Mouse (Mus musculus): Measurements from ENCODE around the gene Tacc2.

Gene Tacc2

DNA sequence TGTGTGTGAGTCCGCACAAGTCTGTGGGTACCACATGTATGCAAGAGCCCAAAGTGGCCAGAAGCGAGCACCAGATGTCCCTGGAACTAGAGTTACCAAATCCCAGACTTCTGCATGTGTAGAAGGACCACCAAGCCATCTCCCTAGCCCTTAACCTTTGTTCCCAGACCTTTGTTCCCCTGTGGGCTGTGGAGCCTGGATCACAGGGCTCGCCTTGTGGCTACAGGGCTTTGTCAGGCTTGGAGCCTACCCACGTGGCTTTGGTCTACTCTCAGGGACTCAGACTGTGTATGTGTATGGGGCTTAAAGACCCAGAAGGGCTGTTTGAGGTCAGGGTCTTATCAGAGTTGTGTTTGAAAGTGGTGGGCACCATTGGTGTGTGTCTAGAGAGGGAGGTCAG, 111.4 kb downstream of the Tacc2 start:
- no peak for DNase-seq (ENCODE audit: low read depth, low spot score)

DNA sequence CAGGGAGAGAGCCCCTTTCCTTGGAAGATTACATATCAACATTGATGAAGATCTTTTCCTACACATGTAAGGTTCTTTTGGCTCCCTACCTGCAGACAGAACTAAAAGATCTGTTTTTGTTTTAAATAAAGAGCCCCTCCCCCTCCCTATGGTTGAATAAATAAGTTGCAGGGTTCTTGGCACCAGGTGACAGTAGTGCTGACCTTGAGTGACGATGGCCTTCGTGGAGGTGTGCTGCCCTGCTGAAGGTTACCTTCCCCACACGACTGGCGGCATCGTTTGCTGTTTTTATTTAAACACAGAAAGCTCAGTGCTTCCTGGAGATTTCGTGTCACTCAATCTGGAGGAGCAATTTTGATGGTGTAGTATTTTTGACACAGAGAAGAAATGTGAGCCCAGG, 113.6 kb downstream of the Tacc2 start:
- DNase-seq (ENCODE audit: low read depth, low spot score), result no peak

DNA sequence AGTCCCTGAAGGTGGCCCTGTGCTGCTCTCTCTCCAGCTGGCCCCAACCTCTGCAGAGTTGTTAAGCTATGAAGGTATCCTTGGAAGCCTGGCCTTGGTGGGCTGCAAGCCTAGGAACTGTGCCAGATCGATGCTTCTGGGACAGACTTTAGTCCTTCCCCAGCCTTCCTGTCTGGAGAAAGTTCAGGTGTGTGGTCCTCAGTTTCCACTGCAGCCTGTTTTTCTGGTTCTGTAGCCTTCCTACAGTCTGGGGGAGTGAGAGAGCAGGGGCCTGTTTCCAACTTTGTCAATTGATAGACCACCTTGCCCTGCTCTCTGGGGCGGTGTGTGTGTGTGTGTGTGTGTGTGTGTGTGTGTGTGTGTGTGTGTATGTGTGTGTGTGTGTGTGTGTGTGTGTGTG, 114.7 kb downstream of the Tacc2 start:
- DNase-seq (ENCODE audit: low read depth, low spot score), result no peak

DNA sequence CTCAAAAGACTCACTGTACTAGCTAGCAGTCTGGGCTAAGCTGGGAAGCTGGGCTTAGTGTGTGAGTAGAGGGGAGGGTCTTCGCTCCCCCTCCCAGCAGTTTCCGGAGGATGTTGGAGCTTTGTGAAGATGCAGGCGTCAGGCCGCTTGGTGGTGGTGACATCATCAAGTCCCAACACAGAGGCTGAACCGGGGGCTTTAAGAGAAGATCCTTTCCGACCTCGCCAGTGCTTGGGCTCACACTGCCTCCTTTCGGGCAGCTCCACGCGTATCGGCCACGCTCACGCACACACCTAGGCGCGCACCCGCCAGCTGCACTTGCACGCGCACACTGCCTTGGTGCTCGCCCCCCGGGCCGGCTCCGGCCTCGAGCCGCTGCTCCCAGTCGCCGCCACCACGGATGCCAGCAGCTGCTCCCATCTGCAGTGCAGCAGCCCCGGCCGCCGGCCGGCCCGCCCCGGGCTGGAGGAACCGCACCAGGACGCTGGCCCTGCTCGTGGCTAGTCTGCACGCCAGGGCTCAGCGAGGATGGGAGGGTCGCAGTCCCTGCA, 115.2 kb downstream of the Tacc2 start:
- DNase-seq (ENCODE audit: low read depth, low spot score), result peak; percentile 84

DNA sequence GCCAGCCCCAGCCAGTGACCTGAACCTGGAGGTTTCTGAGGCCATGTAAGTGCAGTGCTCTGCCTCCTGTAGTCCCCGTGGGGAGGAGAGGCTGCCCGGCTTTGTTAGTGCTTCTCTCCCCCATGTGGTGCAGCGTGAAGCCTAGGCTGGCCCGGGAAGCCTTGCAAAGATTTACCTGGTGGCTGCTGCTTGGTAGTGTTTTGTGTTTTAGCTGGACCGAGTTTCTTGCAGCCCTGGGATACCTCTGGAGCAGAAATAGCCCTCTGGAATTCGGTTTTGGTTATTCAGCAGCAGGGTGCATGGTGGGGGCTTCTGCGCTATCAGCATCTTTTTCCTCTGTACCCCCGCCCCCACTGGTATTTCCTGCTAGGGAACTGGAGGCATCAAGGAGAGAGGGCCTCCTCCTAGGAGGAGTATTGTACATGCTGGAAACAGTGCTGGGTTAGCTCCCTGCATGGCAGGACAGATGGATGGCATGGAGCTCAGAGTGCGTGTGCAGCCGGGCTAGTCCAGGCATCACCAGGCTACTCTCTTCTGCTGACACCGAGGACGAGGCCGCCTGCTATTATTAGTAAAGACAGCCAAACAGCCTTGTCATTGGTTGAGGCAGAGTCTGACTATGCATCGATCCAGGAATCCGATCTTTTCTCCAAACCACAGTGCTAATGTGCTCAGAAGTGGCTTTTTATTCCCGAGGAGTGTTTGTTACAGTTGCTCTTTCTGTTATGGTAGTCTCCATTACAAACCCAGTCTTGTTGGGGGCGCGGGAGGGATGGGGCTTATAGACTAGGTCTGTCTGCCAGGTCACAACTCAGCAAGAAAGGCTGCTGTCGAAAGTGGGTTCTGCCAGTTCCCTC, 115.9 kb downstream of the Tacc2 start:
- DNase-seq (ENCODE audit: low read depth, low spot score), result no peak

DNA sequence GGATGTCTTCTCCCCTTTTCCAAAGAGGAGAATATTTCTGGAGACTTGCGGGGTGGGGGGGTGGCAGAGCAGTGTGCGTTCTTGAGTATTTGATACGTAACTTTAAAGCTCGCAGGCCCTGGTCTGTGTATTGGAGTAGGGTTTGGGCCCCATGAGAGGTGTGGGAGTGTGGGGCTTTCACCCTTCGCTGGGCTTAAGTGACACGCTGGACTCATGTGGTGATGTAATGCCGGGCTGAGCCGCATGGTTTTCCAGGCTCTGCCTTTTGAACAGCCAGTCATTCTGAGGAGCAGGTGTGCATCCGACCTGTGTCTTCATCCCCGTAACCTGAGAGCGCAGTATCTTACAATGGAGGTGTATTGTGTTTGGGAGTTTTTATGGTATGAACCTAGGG, 116.6 kb downstream of the Tacc2 start:
- DNase-seq (ENCODE audit: low read depth, low spot score), result no peak

DNA sequence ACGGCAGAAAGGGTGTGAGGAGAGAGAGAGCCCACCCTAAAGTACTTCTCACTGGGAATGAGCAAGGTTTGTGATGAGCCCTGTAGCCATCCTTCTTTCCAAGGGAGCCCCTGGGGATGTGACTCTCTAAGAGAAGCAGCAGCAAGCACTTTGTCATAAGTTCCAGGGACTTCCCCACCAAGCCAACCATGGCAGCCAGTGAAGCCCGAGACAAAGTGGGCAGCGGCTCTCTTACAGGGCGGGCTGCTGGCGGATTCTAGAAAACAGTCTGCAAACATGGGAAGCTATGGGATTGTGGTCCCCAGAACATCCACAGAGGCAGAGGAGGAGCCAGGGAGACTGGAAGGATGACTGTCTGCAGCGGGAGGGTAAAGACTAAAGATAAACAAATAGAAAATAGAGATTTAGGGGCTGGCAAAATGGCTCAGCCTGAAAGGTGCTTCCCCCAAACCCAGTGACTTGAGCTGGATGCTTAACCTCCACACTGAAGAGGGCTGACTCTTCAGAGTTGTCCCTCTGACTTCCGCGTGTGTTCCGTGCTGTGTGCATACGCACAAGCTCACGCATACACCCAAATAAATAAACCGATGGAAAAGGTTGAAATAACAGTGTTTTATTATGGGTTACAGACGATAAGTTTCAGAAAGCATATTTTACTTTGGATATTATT, 118.6 kb downstream of the Tacc2 start:
- DNase-seq (ENCODE audit: low read depth, low spot score), result no peak

DNA sequence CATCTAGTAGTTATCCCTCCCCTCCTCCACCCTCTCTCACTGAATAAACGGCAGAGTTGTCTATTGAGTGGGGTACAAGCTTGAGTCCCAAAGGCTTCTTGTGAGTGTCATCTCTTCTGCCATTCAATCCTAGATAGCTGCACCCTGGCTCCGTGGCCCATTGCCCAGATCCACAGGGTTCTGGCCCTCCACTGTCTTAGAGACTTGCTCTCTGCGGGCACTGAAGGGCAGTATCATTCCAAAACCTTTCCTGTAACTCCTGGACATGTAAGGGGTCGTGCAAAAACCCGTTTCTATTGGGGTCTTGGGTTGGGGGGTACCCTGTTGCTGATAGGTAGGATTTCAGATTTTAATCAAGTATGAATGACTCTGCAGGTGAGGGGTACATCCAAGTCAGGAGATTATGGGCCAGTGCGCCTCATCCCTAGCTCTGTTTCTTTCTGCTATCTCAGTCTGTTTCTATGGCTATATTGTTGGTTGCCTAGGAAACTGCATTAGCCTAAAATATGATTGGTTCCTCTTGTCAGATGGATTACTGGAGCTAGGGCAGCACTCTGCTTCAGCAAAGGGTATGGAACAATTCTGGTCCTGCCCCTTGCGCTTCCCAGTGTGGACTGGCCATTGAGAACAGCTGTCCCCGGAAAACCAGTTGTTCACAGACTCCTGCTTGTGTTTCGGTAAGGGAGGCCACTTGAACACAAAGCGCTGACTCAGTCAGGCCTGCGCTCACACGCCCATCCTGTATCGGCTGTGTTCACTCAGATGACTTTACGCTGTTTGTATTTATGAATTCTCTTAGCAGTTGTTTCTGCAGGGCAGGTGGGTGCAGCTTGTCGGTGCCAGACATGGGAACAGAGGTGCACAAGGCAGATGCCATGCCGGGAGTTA, 119.4 kb downstream of the Tacc2 start:
- DNase-seq (ENCODE audit: low read depth, low spot score), result no peak

DNA sequence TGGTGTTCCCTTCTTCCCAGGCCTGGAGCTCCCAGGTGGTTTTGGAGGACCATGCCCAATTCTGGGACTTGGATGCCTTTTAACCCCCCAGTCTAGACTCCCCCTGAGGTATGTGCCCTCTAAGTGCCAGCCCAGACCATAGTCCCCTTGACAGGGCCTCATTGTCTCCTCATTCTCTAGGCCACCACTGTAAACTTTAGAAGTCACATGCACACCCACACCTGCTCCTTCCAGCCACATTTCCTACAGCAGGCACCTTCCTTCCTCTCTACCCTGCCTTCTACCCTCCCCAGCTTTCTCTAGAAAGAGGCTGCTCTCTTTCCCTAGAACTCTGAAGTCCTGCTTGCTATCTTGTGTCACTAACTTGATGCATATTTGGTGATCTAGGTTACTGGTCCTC, 121.2 kb downstream of the Tacc2 start:
- DNase-seq (ENCODE audit: low read depth, low spot score), result no peak

DNA sequence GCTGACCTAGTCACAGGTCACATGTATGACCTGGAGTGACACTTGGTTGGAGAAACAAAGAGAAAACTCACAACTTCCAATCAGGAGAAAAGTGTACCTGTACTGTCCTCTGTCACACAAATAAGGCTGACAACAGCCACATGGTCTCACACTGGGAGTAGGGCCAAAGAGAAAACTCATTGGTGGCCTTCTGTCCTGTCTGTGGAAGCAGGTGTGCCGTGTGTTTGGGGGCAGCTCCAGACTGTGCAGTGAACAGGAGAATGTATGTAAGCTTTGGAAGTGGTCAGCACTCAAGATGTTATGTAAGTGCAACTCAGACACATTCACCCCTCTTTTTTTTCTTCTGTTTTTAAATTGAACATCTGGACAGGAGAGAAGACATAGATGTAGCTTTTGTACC, 124.1 kb downstream of the Tacc2 start:
- DNase-seq (ENCODE audit: low read depth, low spot score), result no peak

DNA sequence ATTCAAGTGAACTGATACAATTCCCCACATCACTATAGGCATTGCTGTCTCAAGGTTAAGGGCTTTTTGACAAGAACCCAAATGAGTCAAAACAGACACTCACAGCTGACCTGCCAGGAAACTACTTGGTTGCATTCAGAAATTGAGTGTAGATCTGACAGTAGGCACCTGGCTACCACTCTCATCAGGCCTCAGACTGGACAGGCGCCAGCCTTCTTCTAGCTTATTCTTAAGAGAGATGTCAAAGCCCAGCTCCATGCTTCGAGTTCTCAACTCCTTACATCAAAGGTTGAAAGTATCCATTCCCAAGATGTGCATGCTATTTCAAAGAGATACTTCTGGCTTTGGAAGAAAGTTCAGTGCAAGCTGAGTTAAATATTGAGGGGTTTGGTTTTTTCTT, 128.0 kb downstream of the Tacc2 start:
- DNase-seq (ENCODE audit: low read depth, low spot score), result no peak

DNA sequence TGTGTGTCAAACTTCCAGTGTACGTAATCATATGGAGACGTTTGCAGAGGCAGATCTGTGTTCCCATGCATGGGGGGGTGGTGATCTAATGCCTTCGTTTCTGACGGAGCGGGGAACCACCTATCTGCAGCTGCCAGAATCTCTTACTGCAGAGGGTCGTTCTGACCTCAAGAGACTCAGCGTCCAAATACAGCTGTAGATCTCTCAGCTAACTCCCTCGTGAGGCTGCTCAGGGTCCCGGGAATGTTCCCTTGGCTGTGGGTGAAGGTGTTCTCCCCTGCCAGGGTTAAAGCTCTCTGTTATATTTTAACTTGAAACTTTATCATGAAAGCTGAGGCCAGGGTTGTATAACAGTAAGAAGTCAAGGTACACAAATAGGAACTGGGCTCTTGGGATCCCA, 131.7 kb downstream of the Tacc2 start:
- no peak for DNase-seq (ENCODE audit: low read depth, low spot score)

DNA sequence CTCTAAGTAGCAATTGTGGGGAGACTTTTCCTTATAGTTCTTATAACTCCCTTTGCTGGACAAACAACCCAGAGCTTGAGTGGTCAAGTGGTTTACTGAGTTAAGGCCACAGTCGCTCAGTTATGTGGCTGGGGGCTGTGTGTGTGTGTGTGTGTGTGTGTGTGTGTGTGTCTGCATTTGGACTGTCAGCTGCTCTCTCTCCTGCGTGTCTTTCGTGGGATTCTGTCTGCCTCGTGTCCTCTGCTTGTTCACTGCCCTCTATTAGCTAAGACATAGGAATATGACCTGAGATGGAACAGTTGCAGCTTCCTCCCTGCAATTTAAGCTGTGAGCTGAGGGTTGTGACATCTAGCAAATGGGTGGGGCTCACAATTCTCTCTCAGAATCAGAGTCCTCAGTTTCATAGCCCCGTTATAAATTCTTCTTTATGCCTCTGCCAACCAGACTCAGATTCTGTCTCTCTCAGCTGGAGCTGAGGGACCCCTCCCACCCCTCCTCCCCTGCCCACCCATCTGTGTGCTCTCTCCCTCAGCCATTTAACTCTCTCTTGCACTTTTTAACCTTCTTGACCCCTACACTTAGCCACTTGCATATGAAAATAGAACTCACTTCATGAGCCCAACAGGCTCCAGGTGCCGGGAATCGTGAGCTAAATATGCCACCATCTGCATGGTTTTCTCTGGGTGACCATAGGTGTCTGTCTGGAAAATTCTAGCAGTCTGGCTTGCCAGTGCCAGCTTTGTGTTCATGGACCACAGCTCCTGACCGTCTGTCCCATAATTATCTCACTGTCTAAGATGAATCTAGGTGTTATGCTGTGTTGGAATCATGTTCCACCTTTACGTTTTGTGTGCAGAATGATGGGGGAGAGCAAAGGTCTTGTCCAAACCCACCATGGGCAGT, 132.4 kb downstream of the Tacc2 start:
- DNase-seq (ENCODE audit: low read depth, low spot score), result no peak

DNA sequence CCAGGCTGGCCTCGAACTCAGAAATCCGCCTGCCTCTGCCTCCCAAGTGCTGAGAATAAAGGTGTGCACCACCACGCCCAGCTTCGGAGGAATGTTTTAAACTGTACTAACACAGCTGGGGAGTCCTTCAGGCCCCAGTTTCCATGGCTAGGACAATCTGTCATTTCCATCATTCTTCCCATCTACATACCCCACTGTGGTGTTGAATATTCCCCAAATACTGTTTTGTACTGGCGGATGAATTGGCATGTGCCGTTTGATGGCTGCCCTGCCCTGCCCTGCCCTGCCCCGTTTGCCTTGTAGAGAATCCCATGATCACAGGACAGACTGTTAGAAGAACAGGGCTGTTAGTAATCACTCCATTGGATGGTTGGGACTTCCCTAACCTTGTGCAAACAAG, 134.6 kb downstream of the Tacc2 start:
- no peak for DNase-seq (ENCODE audit: low read depth, low spot score)

DNA sequence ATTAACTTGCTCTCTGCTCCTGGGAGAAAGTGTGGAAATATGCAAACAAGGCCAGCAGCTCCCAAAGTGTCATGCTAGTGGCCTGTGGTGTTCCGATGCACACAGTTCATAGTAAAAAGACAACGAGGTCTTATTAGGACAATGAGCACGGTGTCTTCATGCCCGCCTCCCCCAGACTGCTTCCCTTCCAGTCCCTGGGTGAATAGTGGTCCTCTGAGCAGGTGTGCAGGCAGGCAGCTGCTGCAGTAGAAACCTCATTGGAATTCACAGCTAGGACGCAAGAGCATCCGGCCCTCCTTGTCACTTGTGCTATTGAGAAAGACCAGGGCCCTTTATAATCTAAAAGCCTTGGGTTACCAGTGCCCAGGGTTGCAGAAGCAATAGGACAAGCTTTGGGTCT, 136.1 kb downstream of the Tacc2 start:
- DNase-seq (ENCODE audit: low read depth, low spot score), result no peak

DNA sequence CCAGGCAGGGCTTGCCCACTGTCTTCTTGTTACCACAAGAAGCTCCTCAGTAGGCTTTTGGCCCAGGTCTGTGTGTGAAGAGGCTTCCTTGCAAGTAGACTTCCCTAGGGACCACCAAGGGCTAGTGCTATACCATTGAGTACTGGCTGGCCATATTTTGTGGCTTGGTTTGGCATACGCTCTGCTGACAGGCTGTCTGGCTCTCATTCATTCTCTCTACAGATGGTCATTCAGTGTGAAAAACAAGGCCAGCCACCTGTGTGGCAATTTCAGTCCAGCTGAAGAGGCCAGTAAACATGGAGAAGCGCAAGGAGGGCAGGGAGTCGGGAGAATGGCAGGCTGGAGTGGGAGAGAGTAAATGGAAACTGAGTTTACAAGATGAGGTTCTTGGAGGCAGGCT, 138.2 kb downstream of the Tacc2 start:
- DNase-seq (ENCODE audit: low read depth, low spot score), result no peak

DNA sequence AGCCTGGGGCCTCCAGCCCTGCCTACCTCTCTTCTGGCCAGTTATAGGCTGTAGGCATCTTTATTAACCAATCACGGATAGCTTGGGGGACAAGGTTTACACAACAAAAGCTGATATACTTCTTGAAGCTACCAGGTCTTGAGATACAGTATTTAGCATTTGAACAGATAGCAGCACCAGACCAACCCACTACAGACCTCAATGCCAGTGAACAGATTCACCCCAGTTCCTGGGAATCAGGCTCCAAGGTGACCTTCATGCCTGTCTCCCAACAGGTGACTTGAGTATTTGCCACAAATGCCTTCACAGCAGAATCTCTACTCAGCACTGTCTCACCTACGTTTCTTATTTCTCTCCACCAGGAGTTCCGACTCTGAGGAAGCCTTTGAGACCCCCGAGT, 139.1 kb downstream of the Tacc2 start:
- DNase-seq (ENCODE audit: low read depth, low spot score), result no peak

DNA sequence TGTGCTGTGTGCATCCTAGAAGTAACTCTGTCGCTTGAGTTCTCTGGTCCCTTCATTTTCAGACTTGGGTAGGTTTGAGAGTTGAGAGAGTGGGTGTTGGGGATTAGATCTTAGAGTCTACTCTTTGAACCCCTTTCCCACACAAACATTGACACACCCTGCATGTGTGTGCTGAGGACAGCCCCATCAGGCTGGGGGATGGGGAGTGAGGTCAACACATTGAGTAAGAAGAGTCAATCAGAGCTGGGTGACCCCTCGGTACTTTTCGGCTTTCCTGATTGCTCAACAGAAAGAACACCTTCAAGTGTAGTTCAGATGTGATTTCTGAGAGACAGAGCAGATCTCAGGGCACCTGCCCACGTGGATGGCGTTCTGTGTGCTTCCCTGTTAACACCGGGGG, 139.8 kb downstream of the Tacc2 start:
- no peak for DNase-seq (ENCODE audit: low read depth, low spot score)

DNA sequence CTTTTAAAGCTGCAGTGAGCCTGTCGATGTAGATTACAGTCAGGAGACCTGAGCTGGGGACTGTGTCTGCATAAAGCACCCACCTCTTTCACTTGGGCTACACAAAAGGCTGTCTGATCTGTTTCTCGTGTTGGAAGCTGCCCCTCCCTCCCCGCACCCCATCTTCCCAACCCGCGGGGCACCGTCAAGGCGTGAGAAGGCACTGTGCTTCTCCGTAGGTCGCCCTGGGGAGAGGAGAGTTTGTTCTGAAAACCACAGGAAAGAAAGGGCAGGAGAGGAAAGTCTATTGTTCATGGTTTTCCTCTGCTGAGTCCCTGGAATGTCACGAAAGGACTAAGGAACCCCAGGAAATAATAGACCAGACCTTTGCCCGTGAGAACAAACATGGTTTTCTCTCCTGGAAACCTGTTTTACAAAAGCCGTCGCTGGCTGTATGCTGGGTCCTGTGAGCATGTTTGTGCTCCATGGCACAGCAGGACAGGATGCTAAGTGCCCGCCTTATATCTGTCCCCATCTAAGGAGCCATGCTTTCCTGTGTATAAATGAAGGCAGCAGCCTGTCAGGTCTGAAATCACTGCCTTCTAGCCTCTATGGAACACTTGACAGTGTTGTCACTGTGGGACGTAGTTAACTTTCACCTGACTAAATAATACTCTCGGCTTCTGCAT, 142.8 kb downstream of the Tacc2 start:
- DNase-seq (ENCODE audit: low read depth, low spot score), result no peak

DNA sequence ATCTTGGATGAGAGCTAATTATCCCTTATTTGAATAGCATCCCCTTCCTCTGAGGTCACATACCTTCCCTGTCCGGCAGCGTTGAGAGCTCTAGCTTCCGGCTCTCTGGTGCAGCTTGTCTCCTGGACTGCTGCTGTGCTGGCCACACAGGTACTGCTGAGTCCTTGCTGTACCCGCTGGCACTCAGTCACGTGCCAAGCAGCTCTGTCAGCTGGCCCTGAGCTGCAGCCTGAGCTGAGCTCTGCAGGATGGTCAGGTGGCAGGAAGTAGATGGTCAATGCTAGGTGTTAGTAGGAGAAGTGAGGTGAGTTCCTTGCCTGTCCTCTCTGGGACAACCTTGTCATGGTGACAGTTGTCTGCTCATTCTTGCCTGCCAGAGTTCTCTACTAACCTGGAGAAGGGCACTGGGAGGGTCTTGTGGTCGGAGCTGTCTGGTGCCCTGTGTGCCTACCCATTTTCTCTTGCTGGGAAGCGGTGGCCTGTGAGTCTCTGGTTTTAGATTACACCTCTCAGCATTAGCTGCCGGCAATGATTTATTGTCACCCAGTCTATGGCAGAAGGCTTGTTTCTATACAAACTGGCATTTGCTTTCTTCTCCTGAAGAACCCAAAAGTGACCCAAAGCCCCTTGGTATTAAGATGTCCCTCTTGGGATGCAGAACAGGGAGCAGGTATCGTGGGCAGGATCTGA, 143.6 kb downstream of the Tacc2 start:
- no peak for DNase-seq (ENCODE audit: low read depth, low spot score)

Measured in brain, embryonic 18.5 days (tissue).